Mouse (Mus musculus): ENCODE measurements at regions not wholly inside any gene's neighbourhood (a gene's known extent, or its start where the extent isn't known, plus 50 kb on each side); places are given as distances from the start of the nearest gene placed in this dataset.
A peak's percentile ranks its signal among the peaks of the same experiment; 100 is the strongest.
"Not testable (repeated sequence)": the region's sequence is repeated elsewhere in the genome, so short reads cannot be mapped to it uniquely, and the experiment has no call there.

DNA sequence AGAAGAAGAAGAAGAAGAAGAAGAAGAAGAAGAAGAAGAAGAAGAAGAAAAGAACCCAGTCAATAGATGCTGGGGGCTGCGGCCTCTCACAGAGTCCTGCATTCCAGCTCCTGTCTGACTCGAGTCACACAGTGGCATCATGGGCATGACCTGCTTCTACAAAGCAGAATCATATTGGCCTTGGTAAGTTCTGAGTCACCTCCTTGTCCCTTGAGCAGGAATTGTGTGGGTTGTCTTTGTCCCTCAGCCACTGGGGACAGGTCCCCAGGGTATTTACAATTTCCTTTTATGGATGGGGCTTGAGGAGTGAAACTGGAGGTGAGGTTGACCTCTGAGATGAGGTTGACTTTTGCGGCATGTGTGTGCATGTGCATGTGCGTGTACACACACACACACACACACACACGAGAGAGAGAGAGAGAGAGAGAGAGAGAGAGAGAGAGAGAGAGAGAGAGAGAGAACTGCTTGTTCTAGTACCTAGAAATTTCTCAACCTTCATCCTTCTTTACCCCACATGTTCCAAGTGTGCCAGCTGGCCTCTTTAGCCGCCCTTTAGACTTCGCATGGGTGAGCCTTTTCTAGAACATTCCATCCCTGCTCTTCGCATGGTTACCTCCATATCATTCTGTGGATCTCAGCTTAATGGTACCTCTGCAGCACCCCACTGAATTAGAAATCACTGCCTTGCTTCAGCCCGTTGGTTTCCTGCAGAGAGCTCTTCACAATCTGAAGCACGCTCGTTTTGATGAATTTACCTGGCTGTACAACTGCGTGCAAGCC lies 283.2 kb downstream of the 4933412E24Rik start:
- no peak for ATAC-seq

DNA sequence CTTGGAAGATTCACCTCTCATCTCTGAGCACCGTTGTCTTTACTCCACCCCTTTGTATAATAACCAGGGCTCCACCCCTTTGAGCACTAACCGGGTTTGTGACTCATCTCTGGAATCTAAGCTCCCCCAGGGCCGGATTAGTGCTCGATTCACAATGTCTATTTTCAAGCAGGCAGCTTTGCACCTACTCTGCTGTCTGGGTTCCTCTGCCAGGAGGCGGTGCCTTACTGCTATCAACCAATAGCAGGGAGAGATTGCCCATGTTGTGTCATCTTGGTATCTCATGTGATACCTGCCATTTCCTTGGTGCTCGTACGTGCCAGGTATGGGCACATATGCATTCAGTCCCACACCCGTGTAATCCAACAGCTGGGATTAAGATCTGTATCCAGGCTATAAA lies 285.3 kb downstream of the 4933412E24Rik start:
- ATAC-seq: peak; percentile 86

DNA sequence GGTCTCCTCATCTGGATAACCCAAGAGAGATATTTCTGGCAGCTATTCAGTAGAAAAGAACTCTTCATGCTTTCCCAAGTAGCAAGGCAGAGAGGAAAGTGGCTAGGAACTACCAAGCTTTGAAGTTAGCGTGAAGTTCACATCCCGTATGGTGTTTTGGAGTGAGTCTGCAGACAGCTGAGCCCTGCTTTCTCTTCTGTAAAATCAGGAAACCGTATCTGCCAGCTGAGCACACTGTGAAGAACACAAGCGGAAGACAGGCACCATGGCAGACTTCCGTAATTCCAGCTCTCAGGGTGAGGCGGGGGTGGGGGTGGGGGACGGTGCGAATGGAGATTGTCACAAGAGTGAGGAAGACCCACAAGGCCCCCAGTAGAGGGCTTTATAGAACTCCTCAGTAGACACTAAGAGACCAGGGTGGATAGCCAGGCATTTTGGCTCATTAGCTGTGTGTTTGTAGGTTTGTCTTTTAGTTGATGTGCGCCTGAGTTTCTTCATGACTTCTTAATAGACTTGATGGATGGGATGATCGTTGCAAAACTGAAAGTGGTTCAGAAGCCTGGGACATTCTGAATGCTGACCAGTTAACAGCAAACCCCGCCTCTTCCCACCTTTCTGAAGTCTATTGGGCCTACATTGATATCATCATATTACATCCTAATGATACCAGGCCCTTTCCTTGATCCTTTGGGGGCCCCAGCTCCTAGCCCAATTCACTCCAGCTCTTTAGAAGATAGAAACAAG lies 287.4 kb downstream of the 4933412E24Rik start:
- ATAC-seq: peak; percentile 37

DNA sequence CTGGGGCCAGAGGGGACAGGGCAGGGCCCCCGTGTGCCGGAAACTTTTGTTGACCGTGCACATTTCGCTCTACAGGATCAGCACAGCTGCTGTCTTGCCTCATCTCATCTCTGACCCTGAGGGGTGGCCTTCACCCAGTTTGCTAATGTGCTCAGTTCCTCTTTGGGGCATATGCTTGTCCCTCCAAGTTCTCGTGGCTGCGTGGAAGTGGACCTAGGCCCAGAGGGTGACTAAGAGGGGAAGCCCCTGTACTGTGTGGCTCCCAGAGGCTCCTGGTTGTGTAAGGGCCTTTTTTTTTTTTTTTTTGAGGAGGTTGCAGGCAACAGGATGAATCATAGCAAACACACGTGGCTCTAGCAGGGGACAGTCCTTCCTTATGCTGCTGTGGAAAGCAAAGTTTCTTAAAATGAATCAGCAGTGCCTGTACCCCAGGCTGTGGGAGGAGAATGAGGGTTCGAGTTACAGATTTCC lies 288.2 kb downstream of the 4933412E24Rik start:
- ATAC-seq: peak; percentile 47

DNA sequence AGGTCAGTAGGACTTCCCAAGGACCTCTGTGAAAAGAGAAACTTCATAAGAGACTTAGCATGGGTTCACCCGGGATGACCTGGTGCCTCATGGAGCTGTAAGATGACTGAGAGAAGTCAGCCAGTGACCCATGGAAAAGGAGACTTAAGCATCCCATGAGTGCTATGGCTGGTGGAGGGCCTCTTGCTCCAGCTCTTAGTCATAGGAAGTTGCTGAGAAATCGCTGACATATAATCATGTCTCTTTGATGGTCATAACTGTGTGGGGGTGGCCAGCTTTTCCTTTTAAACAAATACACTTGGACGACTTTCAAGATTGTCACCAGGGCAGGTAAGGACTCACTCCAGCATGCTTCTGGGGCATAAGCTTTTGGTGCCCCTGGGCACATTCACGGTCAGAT lies 290.5 kb downstream of the 4933412E24Rik start:
- peak; percentile 19 for ATAC-seq

DNA sequence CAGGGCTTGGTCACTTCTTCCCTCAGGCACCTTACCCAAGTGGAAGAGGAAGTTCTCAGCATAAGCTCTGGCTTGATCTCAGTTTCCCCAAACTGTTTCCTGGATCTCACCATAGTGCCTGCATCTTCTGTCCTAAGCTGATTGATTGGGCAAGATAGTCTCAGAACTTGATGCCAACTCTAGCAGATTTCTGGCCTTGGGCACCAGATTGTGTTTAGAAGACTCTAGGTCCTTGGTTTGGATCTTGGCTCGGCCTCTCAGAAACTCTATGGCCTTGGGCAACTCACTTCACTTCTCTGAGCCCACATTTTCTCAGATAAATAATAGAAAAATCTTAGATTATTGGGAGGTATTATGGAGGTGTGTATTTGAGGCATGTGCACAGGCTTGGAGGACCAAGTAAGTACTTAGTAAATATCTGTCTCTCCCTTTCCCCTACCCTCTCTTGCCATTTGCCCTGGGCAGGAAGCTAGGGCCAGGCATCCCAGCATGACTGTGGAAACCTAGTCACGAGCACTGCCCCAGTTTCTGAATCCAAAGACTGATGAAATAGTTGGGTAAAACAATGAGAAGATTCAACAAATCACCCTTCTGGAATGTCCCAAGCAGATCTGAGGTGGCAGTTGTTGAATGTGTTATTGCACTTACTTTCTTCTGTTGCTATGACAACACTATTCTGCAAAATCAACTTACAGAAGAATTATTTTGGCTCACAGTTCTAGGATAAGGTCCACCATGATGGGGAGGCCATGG lies 293.6 kb downstream of the 4933412E24Rik start:
- ATAC-seq: no peak

DNA sequence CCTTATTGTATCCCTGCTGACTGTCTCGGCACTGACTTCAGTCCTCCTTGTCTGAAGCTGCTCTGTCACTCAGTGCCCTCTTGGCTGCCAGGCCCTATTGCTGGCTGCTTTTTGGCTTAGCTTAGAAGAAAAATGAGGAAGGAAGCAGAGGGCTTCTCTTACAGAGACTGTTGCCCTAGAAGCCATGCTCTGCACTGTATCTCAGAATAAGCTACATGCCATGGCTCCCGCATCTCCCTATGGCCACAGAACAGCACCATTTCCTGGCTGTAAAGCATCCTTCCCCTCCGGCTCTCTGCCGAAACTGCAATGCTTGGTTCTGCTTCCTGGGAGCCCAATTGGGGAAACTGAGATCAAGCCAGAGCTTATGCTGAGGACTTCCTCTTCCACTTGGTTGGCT lies 295.0 kb downstream of the 4933412E24Rik start:
- no peak for ATAC-seq

DNA sequence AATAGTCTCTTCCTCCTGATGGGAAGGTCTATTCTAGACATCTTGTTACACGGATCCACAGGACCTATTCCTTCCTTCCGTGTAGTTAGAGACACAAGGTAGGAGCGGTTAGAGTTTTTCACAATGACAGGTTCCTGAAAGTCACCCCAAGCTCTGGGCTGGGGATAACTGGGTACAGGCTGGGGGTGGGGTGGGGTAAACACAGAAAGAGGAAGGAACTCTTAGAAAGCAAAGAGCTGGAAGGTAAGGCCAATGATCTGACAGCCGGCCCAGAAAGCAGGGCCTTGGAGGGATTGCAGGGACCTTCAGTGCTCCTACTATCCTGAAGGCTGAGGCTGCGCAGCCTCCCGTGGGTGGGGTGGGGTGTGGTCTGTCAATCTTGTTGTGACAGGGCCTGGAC lies 295.4 kb downstream of the 4933412E24Rik start:
- no peak for ATAC-seq

DNA sequence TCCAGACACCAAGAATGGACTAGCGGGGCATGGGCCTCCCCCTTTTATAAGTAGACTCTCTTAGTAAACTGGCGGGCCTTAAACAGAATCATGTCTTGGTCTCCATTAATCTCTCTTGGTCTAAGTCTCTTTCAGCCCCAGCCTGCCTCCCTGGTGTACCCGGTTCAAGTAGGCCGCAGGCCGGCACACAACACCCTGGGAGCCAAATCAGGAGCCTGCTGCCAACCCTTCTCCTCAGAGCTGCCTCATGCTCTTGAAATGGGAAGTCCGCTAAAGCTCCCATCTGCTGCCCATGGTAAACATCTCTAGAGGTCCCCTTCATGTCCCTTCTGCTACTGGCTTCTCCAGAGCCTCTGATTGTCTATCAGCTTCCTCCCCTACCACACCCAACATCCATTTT lies 296.3 kb downstream of the 4933412E24Rik start:
- no peak for ATAC-seq

DNA sequence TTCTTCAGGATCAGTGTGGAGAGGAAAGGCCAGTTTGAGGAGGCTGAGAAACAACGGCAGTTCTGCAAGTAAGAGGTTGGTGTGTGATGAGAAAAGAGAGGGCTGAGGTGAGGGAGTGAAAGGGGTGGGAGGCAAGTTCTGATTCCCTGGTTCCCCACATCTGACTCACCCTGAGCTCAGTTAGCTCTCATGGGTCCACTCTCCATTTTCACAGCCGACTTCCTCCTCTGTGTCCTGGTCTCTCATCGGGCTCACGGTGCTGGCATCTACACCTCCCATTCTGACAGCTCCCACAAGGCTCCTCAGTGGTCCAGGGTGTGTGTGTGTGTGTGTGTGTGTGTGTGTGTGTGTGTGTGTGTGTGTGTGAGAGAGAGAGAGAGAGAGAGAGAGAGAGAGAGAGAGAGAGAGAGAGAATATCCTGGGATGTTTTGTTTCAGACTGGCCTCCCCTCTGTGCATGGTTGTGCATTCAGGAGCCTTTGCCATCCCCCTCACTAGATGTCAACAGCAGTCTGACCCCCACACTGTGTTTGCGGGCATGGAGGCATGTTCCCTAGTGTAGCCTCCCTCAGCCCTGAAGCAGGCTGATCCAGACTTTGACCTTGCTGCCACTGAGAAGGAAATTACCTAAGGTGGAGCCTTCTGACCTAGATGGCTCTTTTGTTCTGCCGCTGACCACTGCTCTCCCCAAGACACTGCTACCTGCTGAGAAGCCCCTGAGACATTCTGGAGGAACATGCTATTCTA lies 296.9 kb downstream of the 4933412E24Rik start:
- ATAC-seq: not testable (repeated sequence)

DNA sequence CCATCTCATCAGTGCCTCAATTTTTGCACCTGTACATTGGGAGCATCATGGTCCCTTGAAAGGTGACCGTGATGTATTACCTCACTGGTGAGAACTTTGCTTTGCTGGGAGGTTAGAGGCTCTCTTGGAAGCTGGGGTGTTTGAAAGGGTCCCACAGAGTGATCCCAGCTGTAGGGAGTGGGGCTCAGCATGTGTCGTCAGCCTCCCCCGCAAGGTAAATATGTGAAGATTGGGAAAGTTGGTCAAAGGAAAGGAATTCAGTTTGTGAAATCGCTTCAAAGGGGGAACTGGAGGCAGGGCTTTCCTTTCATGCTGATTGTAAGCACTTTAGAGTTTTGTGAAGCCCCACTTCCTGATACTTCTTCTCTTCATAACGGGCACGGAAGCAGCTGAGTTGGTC lies 299.5 kb downstream of the 4933412E24Rik start:
- ATAC-seq: no peak

DNA sequence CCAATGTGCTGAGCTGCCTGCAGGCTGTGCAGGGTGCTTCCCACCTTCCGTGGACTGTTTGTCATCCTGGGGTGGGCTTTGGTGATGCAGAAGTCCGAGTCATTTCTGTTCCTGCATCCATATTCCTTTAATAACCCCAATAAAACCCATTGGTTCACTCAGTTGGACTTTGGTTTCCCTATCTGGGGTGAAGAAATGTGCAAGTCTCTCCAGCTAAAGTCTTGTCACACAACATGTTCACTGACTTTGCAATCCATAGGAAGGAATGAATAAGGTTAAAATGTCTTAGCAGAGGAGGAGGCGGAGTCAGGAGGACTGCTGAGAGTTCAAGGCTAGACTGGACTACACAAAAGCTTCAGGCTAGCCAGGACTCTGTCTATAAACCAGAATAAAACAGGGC lies 300.5 kb downstream of the 4933412E24Rik start:
- no peak for ATAC-seq

DNA sequence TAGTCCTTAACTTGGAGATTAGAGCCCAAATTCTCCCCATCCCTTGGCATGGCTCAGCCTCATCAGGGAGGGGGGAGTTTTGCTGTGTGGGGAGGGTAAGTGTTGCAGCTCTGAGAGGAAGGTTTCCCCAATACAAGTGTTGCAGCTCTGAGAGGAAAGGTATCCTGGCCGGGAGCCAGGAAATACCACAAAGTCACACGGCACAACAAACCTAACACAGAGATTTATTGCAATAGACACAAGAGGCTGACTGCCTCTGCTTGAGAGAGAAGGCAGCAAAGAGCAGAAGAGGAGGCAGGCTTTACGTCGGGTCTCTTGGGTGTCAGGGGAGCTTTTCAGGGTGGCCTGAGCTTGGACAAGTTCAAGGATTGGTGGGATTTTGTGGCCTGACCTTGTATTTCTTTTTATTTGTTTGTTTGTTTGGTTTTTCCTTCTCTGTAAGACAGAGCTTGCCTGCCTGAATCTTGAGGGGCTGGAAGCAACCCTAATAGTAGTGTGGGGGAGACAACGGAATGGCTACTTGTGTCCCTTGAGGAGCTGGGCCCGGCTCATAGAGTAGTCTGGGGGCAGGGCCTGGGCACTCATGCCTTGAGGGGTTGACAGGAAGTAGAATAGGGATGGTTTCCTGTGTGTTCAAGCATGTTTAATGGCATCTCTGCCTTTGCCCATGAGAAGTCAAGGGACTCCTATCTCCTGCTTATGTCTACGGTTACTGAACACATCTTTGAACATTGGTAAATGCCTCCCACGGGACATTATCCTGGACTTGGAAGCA lies 302.3 kb downstream of the 4933412E24Rik start:
- ATAC-seq: peak; percentile 70

DNA sequence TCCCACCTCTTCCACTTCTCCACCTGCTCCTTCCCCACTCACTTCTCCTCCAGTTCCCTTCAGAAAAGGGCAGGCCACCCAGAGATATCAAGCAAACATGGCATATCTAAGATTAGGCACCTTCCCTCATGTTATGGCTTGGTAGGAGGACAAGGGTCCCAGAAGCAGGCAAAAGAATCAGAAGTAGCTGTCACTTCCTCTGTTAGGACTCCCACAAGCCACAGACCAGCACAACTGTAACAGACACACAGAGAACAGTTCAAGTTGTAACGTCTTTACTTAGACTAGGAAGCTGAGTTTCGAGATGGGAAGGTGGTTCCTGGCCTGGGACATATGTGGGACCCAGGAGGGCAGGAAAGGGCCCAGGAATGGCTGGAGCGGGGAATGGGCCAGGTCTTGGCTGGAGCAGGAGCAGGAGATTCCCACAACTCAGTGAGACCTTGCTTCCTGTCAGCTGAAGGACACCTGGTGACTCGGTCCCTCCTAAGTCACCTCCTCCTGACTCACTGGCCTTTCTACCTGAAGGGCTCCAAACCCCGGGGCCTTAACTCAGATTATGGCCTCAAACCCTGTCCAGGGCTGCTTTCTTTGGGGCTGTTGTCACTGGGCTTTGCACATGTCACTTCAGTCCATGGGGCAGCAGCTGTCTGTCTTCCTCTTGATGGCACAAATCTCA lies 304.2 kb downstream of the 4933412E24Rik start:
- no peak for ATAC-seq

DNA sequence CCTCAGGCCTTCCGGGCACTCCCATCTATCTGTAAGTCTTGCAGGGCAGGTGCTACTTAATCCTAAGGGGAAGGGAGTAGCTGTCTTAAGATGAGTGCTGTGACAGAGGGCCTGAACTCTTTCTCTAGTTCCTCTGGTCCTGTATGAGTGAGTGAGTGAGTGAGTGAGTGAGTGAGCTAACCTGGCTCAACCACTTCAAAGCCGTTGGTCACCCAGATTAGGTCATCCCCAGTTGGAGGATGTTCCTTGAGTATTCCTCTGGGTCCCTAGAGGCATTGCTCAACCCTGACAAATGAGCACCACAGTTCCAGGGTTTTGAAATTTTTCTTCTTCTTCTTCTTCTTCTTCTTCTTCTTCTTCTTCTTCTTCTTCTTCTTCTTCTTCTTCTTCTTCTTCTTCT lies 306.5 kb downstream of the 4933412E24Rik start:
- ATAC-seq: no peak

DNA sequence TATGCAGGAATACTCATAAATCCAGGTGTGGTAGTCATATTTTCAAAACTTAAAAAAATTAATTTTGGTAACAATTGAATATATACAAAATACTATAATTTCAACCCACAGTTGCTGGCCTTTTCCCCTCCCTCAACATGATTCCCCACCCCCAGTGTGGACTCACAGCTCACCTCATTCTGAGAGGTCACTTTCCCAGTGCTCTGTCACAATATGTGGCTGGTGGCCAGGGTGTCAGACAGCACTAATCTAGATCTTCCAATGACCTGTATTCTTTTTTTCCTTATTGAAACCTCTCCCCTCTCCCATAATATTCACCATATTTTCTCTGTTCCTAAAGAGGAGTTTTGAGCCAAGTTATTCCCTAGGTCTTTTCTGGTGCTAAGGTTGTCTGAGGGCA lies 308.0 kb downstream of the 4933412E24Rik start:
- ATAC-seq: no peak

DNA sequence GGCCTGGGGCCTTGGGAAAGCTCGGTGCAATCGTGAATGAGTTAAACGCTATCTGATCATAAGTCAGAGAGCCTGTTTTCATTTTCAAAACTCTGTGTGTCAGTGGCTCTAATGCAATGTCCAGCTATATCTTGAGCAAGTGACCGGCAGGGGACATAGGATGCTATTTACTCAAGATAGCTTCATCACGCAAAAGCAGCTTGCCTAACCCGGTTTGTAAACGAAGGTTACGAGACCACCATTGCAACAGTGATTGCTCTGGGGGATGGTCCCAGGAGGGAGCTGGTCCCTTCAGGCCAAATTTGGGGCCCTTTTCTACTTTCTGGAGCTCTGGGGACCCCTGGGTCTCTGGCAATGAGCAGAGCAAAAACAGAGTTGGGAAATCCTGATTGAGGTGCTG lies 309.3 kb downstream of the 4933412E24Rik start:
- no peak for ATAC-seq

All from inflammation-experienced regulatory T-cells, adult 6 months (primary cell).